Mouse (Mus musculus) intestine, embryonic 15.5 days (tissue): ENCODE measurements around the gene Srgap2. TPM values are rescaled to one million over a fixed set of nuclear protein-coding genes. Genes with fewer than 3 reads are reported as not detected.
"Not testable (repeated sequence)": the region's sequence is repeated elsewhere in the genome, so short reads cannot be mapped to it uniquely, and the experiment has no call there.

Experiments
- ATAC-seq: fragments of 200-750 bp; cut with Nextera tagmentation; 2 replicates; pipeline ENCODE4 v1.8.0; 2017; ENCODE audit warnings: moderate TSS enrichment, moderate library complexity
- H3K27ac ChIP-seq: fragments of 300-500 bp; sonication (generic); 2 replicates; pipeline ENCODE4 v1.5.1; 2015; ENCODE audit warnings: mild to moderate bottlenecking, inconsistent platforms
- H3K27me3 ChIP-seq: fragments of 300-500 bp; sonication (generic); replicated peaks from 2 replicates; pipeline ENCODE4 v1.6.1; 2015; ENCODE audit warnings: inconsistent platforms
- H3K36me3 ChIP-seq: fragments of 300-500 bp; sonication (generic); 2 replicates; pipeline ENCODE4 v1.6.1; 2015; ENCODE audit warnings: inconsistent platforms
- H3K4me1 ChIP-seq: fragments of 300-500 bp; sonication (generic); replicated peaks from 2 replicates; pipeline ENCODE4 v1.6.1; 2015; ENCODE audit warnings: inconsistent platforms
- H3K4me2 ChIP-seq: fragments of 300-500 bp; sonication (generic); replicated peaks from 2 replicates; pipeline ENCODE4 v1.6.1; 2015; ENCODE audit warnings: mild to moderate bottlenecking, inconsistent platforms
- H3K4me3 ChIP-seq: fragments of 300-500 bp; sonication (generic); replicated peaks from 2 replicates; pipeline ENCODE4 v1.5.1; 2015; ENCODE audit warnings: inconsistent platforms
- H3K9ac ChIP-seq: fragments of 300-500 bp; sonication (generic); 2 replicates; pipeline ENCODE4 v1.6.1; 2015; ENCODE audit warnings: inconsistent platforms
- H3K9me3 ChIP-seq: fragments of 300-500 bp; sonication (generic); 2 replicates; pipeline ENCODE4 v1.6.1; 2016; ENCODE audit warnings: inconsistent platforms
- WGBS: fragments of 180-500 bp; shearing (Covaris S2); methylation state at CpG from one replicate; pipeline ENCODE4 v1.1.7; 2015; 5-methylcytosine and 5-hydroxymethylcytosine counted together
- polyA plus RNA-seq: library from polyadenylated mRNA; unstranded; fragments of >200 nt; fragmentation: Nextera tagmentation; extraction: Ambion mirVana; gene quantifications from 2 replicates; pipeline ENCODE4 v1.2.1, GENCODE M21; 2015

The Srgap2 gene
- 7.9 and 8.3 TPM in 2 replicates for polyA plus RNA-seq

DNA sequence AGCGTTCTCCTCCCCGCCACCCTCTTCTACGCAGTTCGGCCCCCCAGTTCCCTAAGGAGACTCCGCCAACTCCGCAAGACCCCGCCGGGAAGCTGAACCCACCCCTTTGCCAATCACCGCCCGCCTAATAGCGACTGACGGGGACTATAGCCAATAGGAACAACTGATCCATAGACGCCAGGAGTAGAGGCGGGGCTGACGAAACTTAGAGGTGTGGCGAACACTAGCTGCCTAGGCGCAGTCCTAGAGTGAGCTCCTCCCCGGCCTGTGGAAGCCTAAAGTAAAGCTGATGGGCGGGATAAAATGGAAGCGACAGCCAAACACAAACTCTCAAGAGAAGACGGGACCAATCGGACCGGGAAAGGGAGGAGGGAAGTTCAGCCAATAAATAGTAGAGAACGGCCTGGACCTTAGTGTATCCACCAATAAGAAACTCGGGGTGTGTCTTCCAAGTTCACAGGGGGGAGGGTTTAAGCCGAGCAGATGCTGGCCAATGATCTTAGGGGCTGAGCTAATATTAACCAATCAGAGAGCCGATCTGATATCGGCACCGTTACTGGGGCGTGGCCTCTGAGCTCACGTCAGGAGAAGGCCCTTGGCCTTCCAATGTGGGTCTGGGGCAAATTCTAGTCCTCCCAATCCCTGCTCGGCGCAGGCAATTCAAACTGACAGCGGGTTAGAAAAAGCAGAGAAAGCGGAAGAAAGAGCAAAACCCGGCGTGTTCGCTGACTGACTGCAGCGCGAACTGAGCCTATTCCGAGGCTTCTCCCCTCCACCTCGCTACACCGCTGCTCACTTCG is at the start of gene Srgap2, which contains the start of gene Fam72a:
Gene Srgap2 (minus strand): TSS at position 72 of the 800 bp plus-strand sequence.
Gene Fam72a (plus strand): TSS at position 623 of the 800 bp plus-strand sequence.
- Histone ChIP-seq H3K9me3 (no peaks in the 10 kb centered on the region), H3K4me1 (peaks cover 29% of the 10 kb centered on the region), H3K9ac (peak within 1 kb of the TSS; percentile 75), H3K4me3 (peak within 1 kb of the TSS; percentile 85), H3K27ac (peak within 1 kb of the TSS; percentile 97), H3K36me3 (no peaks in the 10 kb centered on the region), H3K4me2 (peak within 1 kb of the TSS; percentile 89), H3K27me3 (no peaks in the 10 kb centered on the region)
- ATAC-seq: peak; percentile 95
- under 1% methylated on average over 44 of the region's 44 CpGs for WGBS

DNA sequence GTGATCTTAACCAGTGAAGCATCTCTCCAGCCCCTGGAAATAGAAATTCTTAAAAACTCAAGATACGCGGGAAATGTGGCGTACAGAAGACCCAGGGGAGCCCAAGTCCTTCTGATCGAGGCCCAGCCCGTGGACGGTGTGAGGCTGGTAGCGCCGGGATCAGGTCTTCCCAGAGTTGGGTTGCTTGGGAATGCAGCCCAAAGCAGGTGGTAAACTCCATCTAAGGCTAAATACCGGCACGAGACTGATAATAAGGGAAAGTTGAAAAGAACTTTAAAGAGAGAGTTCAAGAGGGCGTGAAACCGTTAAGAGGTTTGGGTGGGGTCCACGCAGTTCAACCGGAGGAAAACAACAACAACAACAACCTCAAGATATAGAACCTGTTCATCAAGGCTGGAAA is 46.6 kb upstream of the Srgap2 start:
- ATAC-seq: peak; percentile 77
- no peak overlapping the region for H3K9ac ChIP-seq
- 91% methylated on average over 14 of the region's 14 CpGs for WGBS

GRCm38 (mm10) chr1:131570391-131570790 is 43.2 kb upstream of the Srgap2 start:
- Histone ChIP-seq H3K9ac (no peak overlapping the region), H3K36me3 (no peaks in the 10 kb centered on the region), H3K27ac (no peak overlapping the region), H3K9me3 (no peaks in the 10 kb centered on the region), H3K4me3 (no peak overlapping the region), H3K4me2 (no peak overlapping the region), H3K4me1 (no peaks in the 10 kb centered on the region), H3K27me3 (no peaks in the 10 kb centered on the region)
- no peak for ATAC-seq
- WGBS: 89% methylated on average over 4 of the region's 4 CpGs

More for the DNA sequence above, 46.6 kb upstream of the Srgap2 start:
- Histone ChIP-seq H3K4me1 (no peaks in the 10 kb centered on the region), H3K27ac (no peak overlapping the region), H3K9me3 (no peaks in the 10 kb centered on the region), H3K4me2 (no peak overlapping the region), H3K36me3 (no peaks in the 10 kb centered on the region), H3K27me3 (no peaks in the 10 kb centered on the region), H3K4me3 (no peak overlapping the region)

DNA sequence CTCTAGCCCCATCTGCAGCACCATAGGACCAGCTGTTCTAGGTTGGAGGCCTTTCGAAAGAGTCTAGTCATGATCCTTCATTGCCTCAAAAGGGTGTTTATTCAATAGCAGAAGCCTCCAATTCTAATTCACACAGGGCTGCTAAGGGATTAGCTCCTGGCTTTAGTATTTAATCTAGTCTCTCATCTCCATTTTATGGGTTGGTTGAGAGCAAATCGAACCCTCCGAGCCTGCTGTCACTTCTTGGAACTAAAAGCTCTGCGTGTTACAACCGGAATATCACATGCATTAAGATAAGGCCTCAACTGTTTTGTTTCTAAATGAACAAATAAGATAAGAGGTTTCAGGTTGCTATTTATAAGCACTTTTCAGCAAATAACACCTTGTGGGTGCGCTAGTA is 42.6 kb upstream of the Srgap2 start:
- Histone ChIP-seq H3K27me3 (no peaks in the 10 kb centered on the region), H3K4me1 (no peaks in the 10 kb centered on the region), H3K4me3 (no peak overlapping the region), H3K9me3 (no peaks in the 10 kb centered on the region), H3K27ac (no peak overlapping the region), H3K36me3 (no peaks in the 10 kb centered on the region), H3K4me2 (no peak overlapping the region), H3K9ac (no peak overlapping the region)
- 77% methylated on average over 6 of the region's 6 CpGs for WGBS
- no peak for ATAC-seq

- not testable (repeated sequence) for H3K4me1 ChIP-seq, H3K9ac ChIP-seq, ATAC-seq, H3K27me3 ChIP-seq, H3K9me3 ChIP-seq, H3K36me3 ChIP-seq, H3K4me2 ChIP-seq, H3K4me3 ChIP-seq, H3K27ac ChIP-seq
- WGBS: 53% methylated on average over 11 of the region's 11 CpGs
These were observed 38.9 kb upstream of the Srgap2 start for GRCm38 (mm10) chr1:131566056-131566455.

DNA sequence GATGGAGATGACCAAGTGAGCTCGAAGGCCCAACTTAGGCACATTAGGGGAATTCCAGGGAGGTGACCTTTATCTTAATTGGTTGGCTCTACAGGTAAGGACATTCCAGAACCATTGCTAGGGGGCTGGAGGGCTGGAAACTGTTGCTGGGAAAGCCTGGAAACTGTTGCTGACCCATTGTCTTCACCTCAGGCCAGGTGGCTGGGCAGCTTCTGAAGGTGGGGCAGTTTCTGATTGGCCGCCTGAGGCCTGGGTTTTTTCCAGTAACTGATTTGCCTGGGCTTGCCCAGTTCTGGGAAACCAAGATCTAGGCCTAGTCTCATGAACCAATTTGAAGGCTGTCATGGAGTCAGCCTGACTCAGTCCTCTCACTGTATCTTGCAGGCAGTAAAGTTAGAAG is 34.9 kb upstream of the Srgap2 start:
- ATAC-seq: no peak
- Histone ChIP-seq H3K27ac (no peak overlapping the region), H3K36me3 (no peaks in the 10 kb centered on the region), H3K4me3 (no peak overlapping the region), H3K9me3 (no peaks in the 10 kb centered on the region), H3K4me1 (no peaks in the 10 kb centered on the region), H3K9ac (no peak overlapping the region), H3K4me2 (no peak overlapping the region), H3K27me3 (no peaks in the 10 kb centered on the region)
- WGBS: 82% methylated on average over 2 of the region's 2 CpGs

DNA sequence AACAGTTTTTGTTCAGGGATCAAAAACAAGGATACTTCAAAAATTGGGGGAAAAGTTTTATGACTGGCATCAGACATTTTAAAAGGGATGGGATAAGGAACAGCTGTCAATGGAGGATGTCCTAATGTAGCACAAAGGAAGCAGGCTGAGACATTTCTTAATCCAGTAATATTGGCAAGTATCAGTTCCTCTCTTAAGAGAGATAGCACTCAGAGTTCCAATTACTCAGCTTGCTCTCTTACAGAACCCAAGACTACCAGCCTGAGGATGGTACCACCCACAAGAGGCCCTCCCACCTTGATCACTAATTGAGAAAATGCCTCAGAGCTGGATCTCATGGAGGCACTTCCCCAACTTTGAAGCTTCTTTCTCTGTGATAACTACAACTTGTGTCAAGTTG is 33.3 kb upstream of the Srgap2 start:
- H3K27me3 ChIP-seq: no peaks in the 10 kb centered on the region
- no peak overlapping the region for H3K27ac ChIP-seq
- no peak for ATAC-seq
- H3K4me1 ChIP-seq: no peaks in the 10 kb centered on the region
- H3K9ac ChIP-seq: no peak overlapping the region
- H3K9me3 ChIP-seq: no peaks in the 10 kb centered on the region
- no peak overlapping the region for H3K4me3 ChIP-seq
- H3K36me3 ChIP-seq: no peaks in the 10 kb centered on the region
- H3K4me2 ChIP-seq: no peak overlapping the region

- 13% methylated on average over 13 of the region's 13 CpGs for WGBS
- Histone ChIP-seq H3K36me3 (no peaks in the 10 kb centered on the region), H3K27me3 (no peaks in the 10 kb centered on the region), H3K9me3 (no peaks in the 10 kb centered on the region), H3K4me3 (no peak overlapping the region), H3K27ac (no peak overlapping the region), H3K9ac (no peak overlapping the region), H3K4me2 (peak overlapping the region; percentile 32; the same call in 1 of the 2 replicates), H3K4me1 (0 out of 2 replicates have a peak, but pooled peaks cover 3% of the 10 kb centered on the region)
- ATAC-seq: peak; percentile 89
These were observed 28.1 kb upstream of the Srgap2 start for GRCm38 (mm10) chr1:131555042-131555812.

- H3K27me3 ChIP-seq: no peaks in the 10 kb centered on the region
- no peak overlapping the region for H3K4me3 ChIP-seq
- H3K4me1 ChIP-seq: 0 out of 2 replicates have a peak, but pooled peaks cover 3% of the 10 kb centered on the region
- H3K4me2 ChIP-seq: no peak overlapping the region
- no peak overlapping the region for H3K27ac ChIP-seq
- H3K9me3 ChIP-seq: no peaks in the 10 kb centered on the region
- ATAC-seq: no peak
- no peaks in the 10 kb centered on the region for H3K36me3 ChIP-seq
- H3K9ac ChIP-seq: no peak overlapping the region
These were observed 26.3 kb upstream of the Srgap2 start for GRCm38 (mm10) chr1:131553428-131553827.

DNA sequence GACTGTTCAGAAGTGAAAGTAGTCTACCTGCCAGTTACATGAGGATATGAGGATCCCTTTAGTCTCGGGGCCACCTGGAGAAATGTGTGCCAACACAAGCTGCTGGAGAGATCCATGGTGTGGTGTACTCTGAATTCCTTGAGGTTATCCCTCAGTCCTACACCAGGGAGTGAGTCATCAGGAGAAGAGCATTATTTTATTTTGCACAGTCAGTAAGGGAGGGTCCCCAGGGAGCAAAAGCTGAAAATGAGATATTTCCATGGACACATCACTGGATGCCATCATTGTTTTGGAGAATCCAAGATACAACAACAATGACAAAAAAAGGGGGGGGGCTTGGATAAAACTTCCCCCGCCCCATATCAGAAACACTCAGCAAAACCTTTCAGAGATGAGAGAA is 24.8 kb upstream of the Srgap2 start:
- no peak overlapping the region for H3K27ac ChIP-seq

GRCm38 (mm10) chr1:131548494-131549365 is 21.6 kb upstream of the Srgap2 start:
- 41% methylated on average over 8 of the region's 8 CpGs for WGBS
- no peak for ATAC-seq

More for the DNA sequence above, 24.8 kb upstream of the Srgap2 start:
- 0 out of 2 replicates have a peak, but pooled peaks cover 3% of the 10 kb centered on the region for H3K4me1 ChIP-seq
- H3K9me3 ChIP-seq: no peaks in the 10 kb centered on the region
- WGBS: 90% methylated on average over 2 of the region's 2 CpGs
- H3K36me3 ChIP-seq: no peaks in the 10 kb centered on the region
- no peak for ATAC-seq
- no peaks in the 10 kb centered on the region for H3K27me3 ChIP-seq
- H3K4me2 ChIP-seq: no peak overlapping the region
- H3K9ac ChIP-seq: no peak overlapping the region
- H3K4me3 ChIP-seq: no peak overlapping the region

More at GRCm38 (mm10) chr1:131548494-131549365, 21.6 kb upstream of the Srgap2 start:
- Histone ChIP-seq H3K4me2 (no peak overlapping the region), H3K9me3 (no peaks in the 10 kb centered on the region), H3K4me3 (no peak overlapping the region), H3K27me3 (no peaks in the 10 kb centered on the region), H3K4me1 (no peaks in the 10 kb centered on the region), H3K27ac (no peak overlapping the region), H3K9ac (no peak overlapping the region), H3K36me3 (no peaks in the 10 kb centered on the region)
